Mouse (Mus musculus) midbrain, embryonic 14.5 days (tissue): ENCODE data around the gene Stpg3. TPM values are rescaled to one million over a fixed set of nuclear protein-coding genes. Genes with fewer than 3 reads are reported as not detected.

Source experiments
- ATAC-seq: fragments of 200-750 bp; cut with Nextera tagmentation; 2 replicates; pipeline ENCODE4 v1.8.0; 2017; ENCODE audit warnings: moderate number of reproducible peaks, moderate library complexity; ENCODE audit not compliant: low FRiP score, low TSS enrichment
- DNase-seq: peaks from one replicate; pipeline ENCODE4 v3.0.0-alpha.2; 2015
- H3K27ac ChIP-seq: fragments of 300-500 bp; sonication (generic); replicated peaks from 2 replicates; pipeline ENCODE4 v1.5.1; 2014; ENCODE audit warnings: mild to moderate bottlenecking, low read depth, low read length, moderate library complexity
- H3K27me3 ChIP-seq: fragments of 300-500 bp; sonication (generic); 2 replicates; pipeline ENCODE4 v1.6.1; 2014; ENCODE audit warnings: low read length, control low read depth, mixed read lengths; ENCODE audit not compliant: control insufficient read depth, insufficient read depth
- H3K36me3 ChIP-seq: fragments of 300-500 bp; sonication (generic); 2 replicates; pipeline ENCODE4 v1.6.1; 2014; ENCODE audit warnings: low read length, control low read depth; ENCODE audit not compliant: control insufficient read depth, insufficient read depth
- H3K4me1 ChIP-seq: fragments of 300-500 bp; sonication (generic); 2 replicates; pipeline ENCODE4 v1.6.1; 2014; ENCODE audit warnings: mild to moderate bottlenecking, antibody characterized with exemption, low read length, control low read depth; ENCODE audit not compliant: control insufficient read depth, insufficient read depth
- H3K4me2 ChIP-seq: fragments of 300-500 bp; sonication (generic); 2 replicates; pipeline ENCODE4 v1.6.1; 2014; ENCODE audit warnings: mild to moderate bottlenecking, low read length, moderate library complexity
- H3K4me3 ChIP-seq: fragments of 300-500 bp; sonication (generic); replicated peaks from 2 replicates; pipeline ENCODE4 v1.5.1; 2014; ENCODE audit warnings: low read depth, low read length
- H3K9ac ChIP-seq: fragments of 300-500 bp; sonication (generic); replicated peaks from 2 replicates; pipeline ENCODE4 v1.6.1; 2014; ENCODE audit warnings: mild to moderate bottlenecking, low read length, moderate library complexity
- H3K9me3 ChIP-seq: fragments of 300-500 bp; sonication (generic); 2 replicates; pipeline ENCODE4 v1.6.1; 2016; ENCODE audit warnings: low read length, control low read depth, mixed read lengths; ENCODE audit not compliant: control insufficient read depth
- WGBS: fragments of 180-500 bp; shearing (Covaris S2); extraction: QIAGEN DNeasy Blood & Tissue Kit; methylation state at CpG from one replicate; pipeline ENCODE4 v1.1.7; 2014; 5-methylcytosine and 5-hydroxymethylcytosine counted together
- polyA plus RNA-seq: library from polyadenylated mRNA; unstranded; fragments of >200 nt; fragmentation: Nextera tagmentation; extraction: Ambion mirVana; gene quantifications from 2 replicates; pipeline ENCODE4 v1.2.1, GENCODE M21; 2014

Gene Stpg3
- polyA plus RNA-seq, 1 experiment from 2014 or later: 0.16 TPM

- no peak overlapping the region for H3K4me3 ChIP-seq
- H3K27ac ChIP-seq: no peak overlapping the region
- ATAC-seq (no peak), DNase-seq (no peak)
- H3K27me3 ChIP-seq: peaks cover 20% of the 10 kb centered on the region
- no peak overlapping the region for H3K9ac ChIP-seq
- no peak overlapping the region for H3K4me2 ChIP-seq
- no peaks in the 10 kb centered on the region for H3K9me3 ChIP-seq
- no peaks in the 10 kb centered on the region for H3K4me1 ChIP-seq
- peaks cover 11% of the 10 kb centered on the region for H3K36me3 ChIP-seq
- 76% methylated on average over 5 of the region's 5 CpGs for WGBS
Measured at GRCm38 (mm10) chr2:25194006-25194405, 20.4 kb downstream of the Stpg3 start.

- Histone ChIP-seq H3K36me3 (peaks cover 4% of the 10 kb centered on the region), H3K4me2 (no peak overlapping the region), H3K27me3 (peaks cover 20% of the 10 kb centered on the region), H3K27ac (no peak overlapping the region), H3K9ac (no peak overlapping the region), H3K4me1 (no peaks in the 10 kb centered on the region), H3K4me3 (no peak overlapping the region), H3K9me3 (no peaks in the 10 kb centered on the region)
- under 1% methylated on average over 6 of the region's 6 CpGs for WGBS
- peak; percentile 90 for DNase-seq
- ATAC-seq: peak; percentile 81
Measured at GRCm38 (mm10) chr2:25193330-25193770, 21.1 kb downstream of the Stpg3 start.

GRCm38 (mm10) chr2:25187841-25188240 is 26.6 kb downstream of the Stpg3 start:
- no peak overlapping the region for H3K27ac ChIP-seq
- H3K9ac ChIP-seq: no peak overlapping the region
- WGBS: 82% methylated on average over 6 of the region's 6 CpGs
- no peaks in the 10 kb centered on the region for H3K9me3 ChIP-seq
- H3K36me3 ChIP-seq: no peaks in the 10 kb centered on the region
- DNase-seq (no peak), ATAC-seq (no peak)
- no peak overlapping the region for H3K4me3 ChIP-seq
- H3K4me1 ChIP-seq: peaks cover 20% of the 10 kb centered on the region
- no peak overlapping the region for H3K4me2 ChIP-seq
- H3K27me3 ChIP-seq: no peaks in the 10 kb centered on the region

GRCm38 (mm10) chr2:25186575-25186930 is 27.9 kb downstream of the Stpg3 start:
- no peaks in the 10 kb centered on the region for H3K9me3 ChIP-seq
- DNase-seq (no peak), ATAC-seq (no peak; the same call in 1 of the 2 replicates)
- H3K4me3 ChIP-seq: no peak overlapping the region
- WGBS: 24% methylated on average over 5 of the region's 5 CpGs
- no peaks in the 10 kb centered on the region for H3K27me3 ChIP-seq
- H3K4me2 ChIP-seq: peak overlapping the region; percentile 80
- peaks cover 27% of the 10 kb centered on the region for H3K4me1 ChIP-seq
- no peaks in the 10 kb centered on the region for H3K36me3 ChIP-seq
- H3K9ac ChIP-seq: peak overlapping the region; percentile 37; the same call in 1 of the 2 replicates
- peak overlapping the region; percentile 95 for H3K27ac ChIP-seq

- H3K9ac ChIP-seq: peak overlapping the region; percentile 62
- peak overlapping the region; percentile 80 for H3K4me2 ChIP-seq
- peak; percentile 75 for ATAC-seq
- peak overlapping the region; percentile 95 for H3K27ac ChIP-seq
- H3K27me3 ChIP-seq: no peaks in the 10 kb centered on the region
- no peaks in the 10 kb centered on the region for H3K36me3 ChIP-seq
- peak overlapping the region; percentile 45 for H3K4me3 ChIP-seq
- no peaks in the 10 kb centered on the region for H3K9me3 ChIP-seq
- peaks cover 27% of the 10 kb centered on the region for H3K4me1 ChIP-seq
- DNase-seq: peak; percentile 87
- WGBS: under 1% methylated on average over 64 of the region's 64 CpGs
Measured at GRCm38 (mm10) chr2:25185625-25186574, 28.5 kb downstream of the Stpg3 start.

- DNase-seq: no peak
- H3K27ac ChIP-seq: peak overlapping the region; percentile 95
- no peak overlapping the region for H3K9ac ChIP-seq
- H3K9me3 ChIP-seq: no peaks in the 10 kb centered on the region
- no peaks in the 10 kb centered on the region for H3K27me3 ChIP-seq
- H3K36me3 ChIP-seq: no peaks in the 10 kb centered on the region
- no peak for ATAC-seq
- peak overlapping the region; percentile 80 for H3K4me2 ChIP-seq
- 91% methylated on average over 7 of the region's 7 CpGs for WGBS
- no peak overlapping the region for H3K4me3 ChIP-seq
- H3K4me1 ChIP-seq: peaks cover 34% of the 10 kb centered on the region
Measured at GRCm38 (mm10) chr2:25184496-25184895, 29.9 kb downstream of the Stpg3 start.

- Histone ChIP-seq H3K4me3 (peak overlapping the region; percentile 72; the same call in 1 of the 2 replicates), H3K9me3 (no peaks in the 10 kb centered on the region), H3K27ac (no peak overlapping the region), H3K27me3 (no peaks in the 10 kb centered on the region), H3K4me1 (peaks cover 44% of the 10 kb centered on the region), H3K36me3 (no peaks in the 10 kb centered on the region), H3K4me2 (peak overlapping the region; percentile 80), H3K9ac (no peak overlapping the region)
- DNase-seq: no peak
- ATAC-seq: no peak
- WGBS: 52% methylated on average over 2 of the region's 2 CpGs
Measured at GRCm38 (mm10) chr2:25183336-25183735, 31.1 kb downstream of the Stpg3 start.

- ATAC-seq (no peak), DNase-seq (peak; percentile 74)
- H3K36me3 ChIP-seq: no peaks in the 10 kb centered on the region
- peak overlapping the region; percentile 60; the same call in 1 of the 2 replicates for H3K9ac ChIP-seq
- peak overlapping the region; percentile 52 for H3K27ac ChIP-seq
- peak overlapping the region; percentile 80 for H3K4me2 ChIP-seq
- WGBS: 2% methylated on average over 6 of the region's 6 CpGs
- H3K9me3 ChIP-seq: no peaks in the 10 kb centered on the region
- no peaks in the 10 kb centered on the region for H3K27me3 ChIP-seq
- peaks cover 51% of the 10 kb centered on the region for H3K4me1 ChIP-seq
- H3K4me3 ChIP-seq: peak overlapping the region; percentile 72
Measured at GRCm38 (mm10) chr2:25182664-25183063, 31.8 kb downstream of the Stpg3 start.
